Mouse (Mus musculus) neural tube, embryonic 11.5 days (tissue): ENCODE results near the gene Hoxa2. TPM values are rescaled to one million over a fixed set of nuclear protein-coding genes. Genes with fewer than 3 reads are reported as not detected.

Experiments
- ATAC-seq: fragments of 200-750 bp; cut with Nextera tagmentation; 2 replicates; pipeline ENCODE4 v1.8.0; 2017; ENCODE audit warnings: moderate number of reproducible peaks, mild to moderate bottlenecking, moderate TSS enrichment, moderate library complexity; ENCODE audit not compliant: insufficient read depth, low FRiP score, low TSS enrichment
- DNase-seq: peaks from one replicate; pipeline ENCODE4 v3.0.0-alpha.2; 2015; ENCODE audit warnings: low spot score
- H3K27ac ChIP-seq: fragments of 300-500 bp; sonication (generic); 2 replicates; pipeline ENCODE4 v1.5.1; 2014; ENCODE audit warnings: low read depth, mild to moderate bottlenecking, low read length
- H3K27me3 ChIP-seq: fragments of 300-500 bp; sonication (generic); 2 replicates; pipeline ENCODE4 v1.6.1; 2014; ENCODE audit warnings: mild to moderate bottlenecking, low read length, mixed read lengths; ENCODE audit not compliant: control insufficient read depth, insufficient read depth
- H3K36me3 ChIP-seq: fragments of 300-500 bp; sonication (generic); 2 replicates; pipeline ENCODE4 v1.6.1; 2014; ENCODE audit warnings: mild to moderate bottlenecking, low read length, moderate library complexity, mixed read lengths; ENCODE audit not compliant: control insufficient read depth, insufficient read depth
- H3K4me1 ChIP-seq: fragments of 300-500 bp; sonication (generic); 2 replicates; pipeline ENCODE4 v1.6.1; 2014; ENCODE audit warnings: low read length, mixed read lengths; ENCODE audit not compliant: control insufficient read depth, insufficient read depth
- H3K4me2 ChIP-seq: fragments of 300-500 bp; sonication (generic); 2 replicates; pipeline ENCODE4 v1.6.1; 2014; ENCODE audit warnings: low read depth, mild to moderate bottlenecking, moderate library complexity
- H3K4me3 ChIP-seq: fragments of 300-500 bp; sonication (generic); 2 replicates; pipeline ENCODE4 v1.5.1; 2014; ENCODE audit warnings: low read depth, low read length
- H3K9ac ChIP-seq: fragments of 300-500 bp; sonication (generic); 2 replicates; pipeline ENCODE4 v1.6.1; 2014; ENCODE audit warnings: mild to moderate bottlenecking, low read length
- H3K9me3 ChIP-seq: fragments of 300-500 bp; sonication (generic); 2 replicates; pipeline ENCODE4 v1.6.1; 2016; ENCODE audit warnings: low read length; ENCODE audit not compliant: control insufficient read depth
- WGBS: fragments of 180-500 bp; shearing (Covaris S2); extraction: QIAGEN DNeasy Blood & Tissue Kit; methylation state at CpG from one replicate; pipeline ENCODE4 v1.1.7; 2014; 5-methylcytosine and 5-hydroxymethylcytosine counted together
- polyA plus RNA-seq: library from polyadenylated mRNA; unstranded; fragments of >200 nt; fragmentation: Nextera tagmentation; extraction: Ambion mirVana; gene quantifications from 2 replicates; pipeline ENCODE4 v1.2.1, GENCODE M21; 2014

The Hoxa2 gene
- polyA plus RNA-seq, 1 experiment from 2014 or later = 37.5 TPM

GRCm38 (mm10) chr6:52208868-52209684, 44.4 kb upstream of the Hoxa2 start:
- peak; percentile 49 for DNase-seq

GRCm38 (mm10) chr6:52208072-52208867, 43.6 kb upstream of the Hoxa2 start, which contains the start of gene Hoxa6:
Gene Hoxa6, minus strand, starts transcription at chr6:52208722.
- Histone ChIP-seq H3K9me3 (no peaks in the 10 kb centered on the region), H3K9ac (peak within 1 kb of the TSS; percentile 99), H3K27me3 (no peaks in the 10 kb centered on the region), H3K27ac (peak within 1 kb of the TSS; percentile 100), H3K4me2 (peak within 1 kb of the TSS; percentile 99), H3K4me3 (peak within 1 kb of the TSS; percentile 87), H3K36me3 (peaks cover 12% of the 10 kb centered on the region), H3K4me1 (peaks cover 39% of the 10 kb centered on the region)
- 1% methylated on average over 47 of the region's 47 CpGs for WGBS
- DNase-seq (peak; percentile 77), ATAC-seq (peak; percentile 21; the same call in 1 of the 2 replicates)

More at GRCm38 (mm10) chr6:52208868-52209684, 44.4 kb upstream of the Hoxa2 start:
- no peak for ATAC-seq
- Histone ChIP-seq H3K9ac (peak overlapping the region; percentile 99), H3K9me3 (no peaks in the 10 kb centered on the region), H3K27ac (peak overlapping the region; percentile 100), H3K36me3 (peaks cover 7% of the 10 kb centered on the region), H3K4me2 (peak overlapping the region; percentile 99), H3K4me3 (peak overlapping the region; percentile 87), H3K4me1 (peaks cover 40% of the 10 kb centered on the region), H3K27me3 (no peaks in the 10 kb centered on the region)
- WGBS = 2% methylated on average over 17 of the region's 18 CpGs

- Histone ChIP-seq H3K36me3 (peaks cover 12% of the 10 kb centered on the region), H3K9ac (peak overlapping the region; percentile 99), H3K9me3 (no peaks in the 10 kb centered on the region), H3K4me3 (peak overlapping the region; percentile 87), H3K4me1 (peaks cover 39% of the 10 kb centered on the region), H3K27me3 (no peaks in the 10 kb centered on the region), H3K27ac (peak overlapping the region; percentile 100), H3K4me2 (peak overlapping the region; percentile 99)
- ATAC-seq (no peak), DNase-seq (no peak)
Observed at GRCm38 (mm10) chr6:52207684-52207976, 43.0 kb upstream of the Hoxa2 start.

- no peaks in the 10 kb centered on the region for H3K27me3 ChIP-seq
- 5% methylated on average over 4 of the region's 4 CpGs for WGBS
- peaks cover 12% of the 10 kb centered on the region for H3K36me3 ChIP-seq
- peak overlapping the region; percentile 99 for H3K4me2 ChIP-seq
- H3K9ac ChIP-seq = peak overlapping the region; percentile 99
- peak; percentile 32 for DNase-seq
- H3K9me3 ChIP-seq = no peaks in the 10 kb centered on the region
- peaks cover 39% of the 10 kb centered on the region for H3K4me1 ChIP-seq
- H3K27ac ChIP-seq = peak overlapping the region; percentile 100
- H3K4me3 ChIP-seq = peak overlapping the region; percentile 87
- ATAC-seq = no peak
Observed at GRCm38 (mm10) chr6:52206882-52207683, 42.5 kb upstream of the Hoxa2 start.

DNA sequence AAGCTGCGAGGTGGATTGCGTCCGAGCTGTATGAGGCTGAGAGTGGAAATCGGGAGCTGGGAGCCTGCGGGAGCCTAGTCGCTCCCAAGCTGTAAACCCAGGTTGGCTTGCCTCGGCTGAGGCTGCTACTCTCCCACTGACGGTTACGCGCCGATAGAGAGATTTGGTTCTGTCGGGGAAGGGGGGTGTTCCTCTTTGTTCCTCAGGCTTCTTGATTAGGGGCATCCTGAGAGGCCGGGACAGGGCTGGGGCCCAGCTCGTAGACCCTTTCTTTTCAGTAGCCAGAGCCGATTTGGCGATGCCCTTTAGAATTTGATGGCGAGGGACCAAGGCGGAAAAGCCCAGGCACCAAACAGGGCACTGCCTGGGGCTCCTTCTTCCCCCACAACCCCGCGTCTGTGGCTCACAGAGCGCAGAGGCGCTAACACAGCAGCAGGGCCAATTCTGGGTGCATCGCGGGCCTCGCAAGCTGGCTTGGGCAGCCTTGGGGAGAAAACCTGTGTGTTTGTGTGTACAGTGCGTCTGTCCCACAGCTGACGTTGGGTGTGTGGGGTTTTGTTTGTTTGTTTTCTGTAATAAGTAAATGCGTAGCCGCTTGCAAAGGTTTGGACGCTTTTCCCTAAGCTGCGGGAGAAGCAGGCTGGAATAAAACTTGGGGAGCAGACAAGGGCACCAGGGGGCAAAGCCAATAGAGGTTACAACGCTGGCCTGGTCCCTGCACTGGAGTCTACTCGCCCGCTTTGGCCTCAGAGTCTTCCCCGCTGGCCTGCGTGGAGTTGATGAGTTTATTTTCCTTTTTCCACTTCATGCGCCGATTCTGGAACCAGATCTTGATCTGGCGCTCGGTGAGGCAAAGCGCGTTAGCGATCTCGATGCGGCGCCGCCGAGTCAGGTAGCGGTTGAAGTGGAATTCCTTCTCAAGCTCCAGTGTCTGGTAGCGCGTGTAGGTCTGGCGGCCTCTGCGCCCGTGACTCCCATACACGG, 41.3 kb upstream of the Hoxa2 start:
- H3K36me3 ChIP-seq = peaks cover 12% of the 10 kb centered on the region
- peak overlapping the region; percentile 100 for H3K27ac ChIP-seq
- no peaks in the 10 kb centered on the region for H3K9me3 ChIP-seq
- H3K27me3 ChIP-seq = no peaks in the 10 kb centered on the region
- DNase-seq (peak; percentile 70), ATAC-seq (no peak)
- 2% methylated on average over 55 of the region's 55 CpGs for WGBS
- peak overlapping the region; percentile 99 for H3K4me2 ChIP-seq
- peaks cover 50% of the 10 kb centered on the region for H3K4me1 ChIP-seq
- peak overlapping the region; percentile 99 for H3K9ac ChIP-seq
- peak overlapping the region; percentile 87 for H3K4me3 ChIP-seq

- WGBS = 2% methylated on average over 14 of the region's 14 CpGs
- ATAC-seq (no peak), DNase-seq (no peak)
- Histone ChIP-seq H3K4me3 (peak overlapping the region; percentile 87), H3K27me3 (no peaks in the 10 kb centered on the region), H3K36me3 (peaks cover 15% of the 10 kb centered on the region), H3K27ac (peak overlapping the region; percentile 100), H3K9me3 (no peaks in the 10 kb centered on the region), H3K4me2 (peak overlapping the region; percentile 99), H3K4me1 (peaks cover 56% of the 10 kb centered on the region), H3K9ac (peak overlapping the region; percentile 99)
Observed at GRCm38 (mm10) chr6:52205221-52205620, 40.6 kb upstream of the Hoxa2 start.

DNA sequence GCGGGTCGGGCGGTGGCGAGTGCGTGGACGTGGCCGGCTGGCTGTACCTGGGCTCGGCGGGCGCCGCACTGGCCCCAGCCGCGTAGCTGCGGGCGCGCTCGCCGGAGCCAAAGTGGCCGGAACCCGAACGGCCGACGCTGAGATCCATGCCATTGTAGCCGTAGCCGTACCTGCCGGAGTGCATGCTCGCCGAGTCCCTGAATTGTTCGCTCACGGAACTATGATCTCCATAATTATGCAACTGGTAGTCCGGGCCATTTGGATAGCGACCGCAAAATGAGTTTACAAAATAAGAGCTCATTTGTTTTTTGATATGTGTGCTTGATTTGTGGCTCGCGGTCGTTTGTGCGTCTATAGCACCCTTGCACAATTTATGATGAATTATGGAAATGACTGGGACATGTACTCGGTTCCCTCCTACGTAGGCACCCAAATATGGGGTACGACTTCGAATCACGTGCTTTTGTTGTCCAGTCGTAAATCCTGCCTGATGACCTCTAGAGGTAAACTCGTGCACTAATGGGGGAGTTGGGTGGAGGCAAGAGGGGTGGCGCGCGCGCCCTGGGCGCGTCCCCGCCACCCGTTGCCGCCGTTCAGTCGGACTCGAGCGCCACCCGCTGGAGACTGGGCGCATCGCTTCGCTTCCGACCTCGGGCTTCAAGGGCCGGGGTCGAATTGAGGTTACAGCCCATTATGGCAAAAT, 39.6 kb upstream of the Hoxa2 start, which contains the start of gene Hoxa5:
TSS of gene Hoxa5 (minus strand) at position 538 of the 703 bp plus-strand sequence.
- ATAC-seq (peak; percentile 67), DNase-seq (peak; percentile 98)
- H3K9ac ChIP-seq = peak within 1 kb of the TSS; percentile 99
- H3K36me3 ChIP-seq = peaks cover 15% of the 10 kb centered on the region
- peak within 1 kb of the TSS; percentile 100 for H3K27ac ChIP-seq
- H3K27me3 ChIP-seq = no peaks in the 10 kb centered on the region
- H3K9me3 ChIP-seq = no peaks in the 10 kb centered on the region
- H3K4me3 ChIP-seq = peak within 1 kb of the TSS; percentile 87
- under 1% methylated on average over 65 of the region's 65 CpGs for WGBS
- H3K4me2 ChIP-seq = peak within 1 kb of the TSS; percentile 99
- H3K4me1 ChIP-seq = peaks cover 56% of the 10 kb centered on the region
